Mouse (Mus musculus) liver (tissue): ENCODE measurements around the gene Uts2.

ENCODE experiments used
- DNase-seq: peaks from one replicate; pipeline ENCODE4 v3.0.0-alpha.2; 2020; ENCODE audit warnings: mixed read lengths

The Uts2 gene

DNA sequence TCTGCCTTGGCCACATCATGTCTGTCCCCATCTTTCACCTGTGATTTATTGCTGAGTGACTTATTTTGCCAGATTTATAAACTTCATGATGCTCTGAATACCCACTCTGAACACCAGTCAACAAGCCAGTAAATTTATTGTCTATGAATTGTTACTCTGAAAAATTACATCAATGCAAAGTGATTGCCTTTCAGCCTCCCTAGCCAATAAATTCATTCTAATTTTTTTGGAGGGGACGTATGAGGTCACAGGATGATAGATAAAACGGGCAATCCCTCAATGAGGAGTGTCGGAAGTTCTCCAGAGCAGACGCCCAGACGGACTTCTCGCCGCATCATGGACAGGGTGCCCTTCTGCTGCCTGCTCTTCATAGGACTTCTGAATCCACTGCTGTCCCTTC is at the start of gene Uts2:
TSS of gene Uts2 (plus strand) at position 301 of the 400 bp plus-strand sequence.
- no peak for DNase-seq

DNA sequence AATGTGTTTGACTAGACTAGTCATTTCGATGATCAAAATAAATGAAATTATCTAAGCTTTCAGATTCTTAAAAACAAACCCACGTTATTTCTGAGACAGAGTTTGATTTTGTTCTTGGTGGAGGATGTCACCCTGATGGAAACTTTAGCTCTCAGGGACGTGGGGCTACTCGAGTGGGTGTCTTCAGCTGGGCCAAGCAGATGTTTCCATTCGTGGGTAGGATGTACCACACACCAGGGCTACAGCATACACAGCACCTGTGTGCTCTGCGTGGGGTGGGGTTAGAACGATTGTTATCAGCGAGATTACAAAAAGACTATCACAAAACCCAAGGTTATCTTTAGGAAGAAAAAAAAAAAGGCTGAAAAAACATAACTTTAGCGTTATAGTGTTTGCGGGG is 45.9 kb upstream of the Uts2 start:
- DNase-seq: no peak

DNA sequence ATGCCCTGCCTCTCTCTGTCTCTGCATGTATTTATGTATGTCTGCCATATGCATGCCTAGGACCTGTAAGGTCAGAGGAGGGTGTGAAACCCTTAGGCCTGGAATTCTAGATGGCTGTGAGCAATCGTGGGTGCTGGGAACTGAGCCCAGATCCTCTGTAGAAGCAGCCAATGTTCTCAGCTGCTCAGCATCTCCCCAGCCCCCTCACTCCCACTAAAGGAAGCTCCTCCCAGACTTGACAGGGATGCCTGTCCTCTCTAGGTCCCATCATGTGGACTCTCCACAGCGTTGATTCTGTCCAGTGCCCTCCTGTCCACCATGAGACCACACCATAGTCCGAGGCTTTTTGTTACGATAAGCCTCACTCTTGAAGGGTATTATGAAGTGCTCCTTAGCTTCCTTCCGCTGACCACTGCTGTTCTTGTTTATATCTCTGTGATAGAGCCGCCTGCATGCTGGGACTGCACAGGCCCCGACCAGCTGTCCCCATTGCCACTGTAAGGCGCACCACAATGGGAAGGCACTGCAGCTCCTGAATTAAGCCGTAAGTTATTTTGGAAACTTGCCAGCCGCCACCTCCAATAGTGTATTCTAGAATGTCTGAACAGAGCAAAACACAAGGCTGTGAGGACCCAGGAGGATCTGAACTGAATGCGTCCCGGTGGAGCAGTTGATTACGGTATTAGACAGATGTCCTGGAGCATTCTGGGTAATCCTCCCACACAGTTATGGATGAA is 40.4 kb upstream of the Uts2 start:
- no peak for DNase-seq

DNA sequence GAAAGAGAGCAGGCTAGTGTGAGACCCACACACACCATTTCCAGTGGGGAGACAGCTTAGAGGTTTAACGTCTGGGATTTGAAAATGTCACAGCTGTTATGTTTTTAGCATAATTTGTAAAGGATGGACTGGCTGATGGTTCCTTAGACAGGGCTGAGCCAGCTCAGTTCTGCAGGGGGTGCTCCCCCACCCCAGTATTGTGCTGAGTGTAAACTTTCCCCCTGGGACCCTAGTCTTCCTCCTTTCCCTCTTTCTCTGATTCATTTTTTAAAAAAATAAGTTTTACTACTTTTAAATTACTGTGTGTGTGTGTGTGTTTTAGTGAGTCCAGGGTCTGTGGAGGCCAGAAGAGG is 39.8 kb upstream of the Uts2 start:
- no peak for DNase-seq

DNA sequence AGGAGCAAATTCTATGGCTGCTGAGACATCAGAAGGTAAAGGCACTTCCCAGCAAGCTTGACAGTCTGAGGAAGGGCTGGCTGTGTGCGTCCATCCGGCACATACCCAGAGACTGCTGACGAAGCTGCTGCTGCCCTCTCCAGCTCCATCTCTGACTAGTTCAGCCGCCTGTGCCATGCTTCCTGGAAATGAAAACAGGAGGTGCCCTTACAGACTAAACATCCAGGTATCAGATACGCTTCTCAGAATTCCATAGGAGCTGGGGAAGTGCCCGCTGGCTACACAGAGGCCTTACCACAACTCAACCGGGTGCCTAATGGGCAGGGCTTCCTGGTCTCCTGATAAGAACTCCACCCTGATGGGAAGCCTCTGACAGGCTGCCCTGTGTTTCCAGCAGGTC is 38.4 kb upstream of the Uts2 start:
- DNase-seq: no peak

DNA sequence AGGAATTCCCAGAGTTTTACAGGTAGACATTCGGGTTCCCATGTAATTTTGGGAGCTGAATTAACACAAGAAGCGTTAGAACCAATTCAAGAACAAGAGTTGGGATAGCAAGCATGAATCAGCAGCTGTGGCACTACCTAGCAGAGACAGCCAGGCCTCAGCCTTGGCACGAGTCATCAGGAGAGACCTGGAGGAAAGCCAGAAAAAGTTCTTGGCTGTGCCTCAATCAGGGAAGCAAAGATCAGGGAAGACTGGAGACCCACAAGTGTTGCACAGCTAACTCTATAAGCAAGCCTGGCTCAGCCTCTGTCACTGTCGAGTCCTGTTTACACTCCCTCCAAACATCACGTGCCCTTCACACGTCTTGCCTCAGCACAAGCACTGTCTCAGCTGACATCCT is 34.7 kb upstream of the Uts2 start:
- no peak for DNase-seq

DNA sequence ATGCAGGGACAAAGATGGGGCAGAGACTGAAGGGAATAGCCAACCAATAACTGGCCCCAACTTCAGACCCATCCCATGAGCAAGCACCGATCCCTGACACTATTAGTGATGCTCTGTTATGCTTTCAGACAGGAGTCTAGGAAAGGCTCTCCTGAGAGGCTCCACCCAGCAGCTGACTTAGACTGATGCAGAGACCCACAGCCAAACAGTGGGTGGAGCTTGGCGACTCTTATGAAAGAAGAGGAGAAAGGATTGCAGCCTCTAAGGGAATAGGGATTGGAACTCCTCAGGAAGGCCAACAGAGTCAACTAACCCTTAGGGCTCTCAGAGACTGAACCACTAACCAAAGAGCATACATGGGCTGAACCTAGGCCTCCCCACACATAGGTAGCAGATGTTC is 33.2 kb upstream of the Uts2 start:
- no peak for DNase-seq

DNA sequence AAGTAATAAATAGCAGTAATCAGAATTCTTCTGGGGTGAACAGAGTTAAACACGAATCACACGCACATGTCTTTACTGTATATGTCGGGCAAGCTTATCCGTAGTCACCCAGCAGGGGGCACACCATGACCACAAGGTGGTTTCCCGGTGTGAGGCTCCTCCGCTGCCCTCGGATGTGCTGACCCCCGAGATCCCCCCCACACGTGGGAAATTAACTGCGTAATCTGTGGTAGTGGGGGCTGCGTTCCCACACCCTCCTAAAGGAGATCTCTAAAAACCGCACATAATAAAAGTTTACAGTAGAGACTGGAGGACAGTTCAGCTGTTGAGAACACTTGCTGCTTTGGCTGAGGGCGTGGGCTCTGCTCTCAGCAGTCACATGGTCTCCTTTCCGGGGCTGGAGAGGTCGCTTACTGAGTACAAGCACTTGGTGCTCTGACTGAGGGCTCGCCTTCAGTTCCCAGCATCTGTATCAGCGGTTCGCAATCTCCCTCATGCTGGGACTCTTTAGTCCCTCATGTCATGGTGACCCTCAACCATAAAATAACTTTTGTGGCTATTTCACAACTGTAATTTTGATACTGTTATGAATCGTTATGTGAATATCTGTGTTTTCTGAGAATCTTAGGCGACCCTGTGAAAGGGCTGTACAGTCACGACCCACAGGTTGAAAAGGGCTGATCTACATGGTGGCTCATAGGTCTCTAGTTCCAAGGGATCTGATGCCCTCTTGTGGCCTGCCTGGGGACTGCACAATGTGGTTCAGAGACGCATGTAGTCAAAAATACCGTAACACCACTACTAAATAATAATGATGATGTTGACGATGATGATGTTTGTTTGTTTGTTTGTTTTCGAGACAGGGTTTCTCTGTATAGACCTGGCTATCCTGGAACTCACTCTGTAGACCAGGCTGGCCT is 32.0 kb upstream of the Uts2 start:
- peak; percentile 83 for DNase-seq

DNA sequence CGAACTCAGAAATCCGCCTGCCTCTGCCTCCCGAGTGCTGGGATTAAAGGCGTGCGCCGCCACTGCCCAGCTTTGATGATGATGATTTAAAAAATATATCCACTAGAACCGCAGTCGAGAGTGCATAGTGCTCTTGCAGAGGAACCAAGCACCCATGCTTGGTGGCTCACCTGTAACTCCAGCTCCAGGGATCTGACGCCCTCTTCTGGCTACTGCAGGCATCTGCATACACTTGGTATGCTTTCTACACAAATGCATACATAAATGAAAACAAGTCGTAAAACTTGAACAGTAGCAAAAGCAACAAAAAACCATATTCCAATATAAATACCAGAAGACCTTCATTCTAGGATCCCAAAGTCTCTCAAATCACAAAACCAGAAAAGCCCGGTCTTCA is 31.3 kb upstream of the Uts2 start:
- DNase-seq: no peak

DNA sequence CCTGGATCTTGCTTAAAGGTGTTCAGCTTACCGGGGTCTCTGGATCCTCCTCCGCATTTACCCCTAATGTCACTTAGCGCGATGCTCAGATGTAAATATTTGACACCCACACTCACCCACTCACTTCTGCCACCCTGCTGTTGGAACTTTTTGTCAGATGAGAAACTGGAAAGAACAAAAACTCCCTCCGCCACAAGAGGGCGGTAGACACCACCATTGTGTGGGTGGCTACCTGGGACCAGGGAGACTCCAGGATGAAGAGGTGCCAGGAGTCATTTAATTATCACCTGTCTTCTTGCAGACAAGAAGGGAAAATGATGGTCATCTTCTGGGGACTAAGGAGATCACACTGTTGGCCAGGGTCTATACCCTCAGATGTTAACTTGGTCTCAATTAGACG is 30.3 kb upstream of the Uts2 start:
- peak; percentile 64 for DNase-seq

DNA sequence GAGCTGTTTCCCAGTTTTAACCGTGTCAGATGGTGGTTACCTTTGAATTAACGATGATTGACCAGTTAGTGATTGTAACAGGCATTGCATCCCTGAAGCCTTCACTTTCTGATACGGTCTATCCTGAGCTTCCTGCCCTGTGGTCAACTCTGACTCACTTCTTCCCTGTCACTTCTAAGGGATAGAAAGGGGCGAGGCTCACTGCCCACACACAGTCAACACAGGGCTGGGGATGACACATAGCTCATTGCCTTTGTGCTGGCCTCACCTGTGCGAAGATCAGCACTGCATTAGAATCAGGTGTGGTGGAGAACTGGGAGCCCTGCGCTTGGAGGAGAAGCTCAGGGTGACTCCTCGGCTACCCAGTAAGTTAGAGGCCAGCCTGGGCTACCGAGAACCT is 27.9 kb upstream of the Uts2 start:
- DNase-seq: no peak

DNA sequence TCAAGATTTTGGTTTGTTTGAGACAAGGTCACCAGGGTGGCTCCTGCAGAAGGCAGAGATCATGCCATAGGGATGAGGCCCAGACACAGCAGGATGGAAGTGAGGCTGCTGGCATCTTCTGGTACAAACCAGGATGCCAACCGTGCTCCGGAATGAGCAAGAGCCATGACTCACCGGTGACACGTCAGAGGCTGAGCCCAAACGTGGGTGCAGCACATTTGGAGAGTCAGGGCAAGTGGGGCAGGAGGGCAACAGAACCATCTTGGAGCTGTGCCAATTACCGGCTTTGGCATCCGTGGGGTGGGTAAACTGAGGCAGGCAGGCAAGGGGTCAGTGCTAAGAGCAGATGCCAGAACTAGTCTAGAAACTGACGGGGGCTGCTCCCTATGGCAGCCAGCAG is 23.6 kb upstream of the Uts2 start:
- no peak for DNase-seq

DNA sequence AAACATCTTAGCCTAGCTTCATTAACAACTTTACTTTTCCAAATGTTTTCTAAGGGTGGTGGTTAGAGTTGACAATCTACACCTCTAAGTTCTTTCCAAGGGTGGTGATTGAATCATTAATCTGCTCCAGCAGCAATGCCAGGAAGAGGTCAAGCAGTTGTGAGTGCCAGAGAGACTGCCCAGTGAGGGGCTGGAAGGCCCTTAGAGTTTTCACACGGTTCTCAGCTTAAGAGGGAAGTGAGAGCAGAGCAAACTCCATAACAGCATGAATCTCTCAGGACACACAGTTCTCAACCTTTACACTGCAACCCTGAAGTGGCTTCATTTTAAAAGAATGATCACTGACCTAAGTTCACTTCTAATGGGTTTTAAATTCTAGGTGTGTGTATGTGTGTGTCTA is 21.8 kb upstream of the Uts2 start:
- no peak for DNase-seq

DNA sequence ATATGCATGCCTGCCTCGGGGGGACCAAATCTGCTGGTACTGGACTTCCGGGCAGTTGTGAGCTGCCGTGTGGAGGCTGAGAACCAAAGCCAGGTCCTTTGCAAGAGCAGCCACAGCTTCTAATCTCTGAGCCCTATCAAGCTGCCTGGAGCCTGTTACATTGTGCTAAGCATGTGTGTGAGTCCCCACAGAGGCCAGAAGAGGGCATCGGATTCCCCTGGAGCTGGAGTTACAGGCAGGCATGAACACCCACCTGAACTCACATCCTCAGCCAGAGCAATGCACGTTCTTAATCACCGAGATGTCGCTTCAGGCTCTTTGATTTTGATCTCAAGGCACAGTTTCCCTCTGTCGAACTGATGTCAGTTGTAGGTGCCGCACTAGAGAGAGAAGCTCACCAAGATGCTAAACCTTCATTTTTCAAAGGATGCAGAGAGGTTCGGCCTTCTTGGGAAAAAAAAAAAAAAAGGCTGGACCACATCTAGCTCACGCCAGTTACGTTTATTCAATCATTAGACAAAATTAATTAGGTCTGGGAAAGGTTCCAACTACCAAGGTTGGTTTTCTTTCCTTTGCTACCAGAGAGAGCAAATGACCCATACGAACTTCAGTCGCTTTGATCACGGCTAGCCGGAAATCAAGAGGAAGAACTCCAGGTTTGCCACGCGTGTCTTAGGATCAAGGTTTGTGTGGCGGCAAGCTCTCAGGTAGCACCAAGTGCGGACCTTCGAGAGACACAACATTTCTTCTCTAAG is 18.6 kb upstream of the Uts2 start:
- DNase-seq: no peak

DNA sequence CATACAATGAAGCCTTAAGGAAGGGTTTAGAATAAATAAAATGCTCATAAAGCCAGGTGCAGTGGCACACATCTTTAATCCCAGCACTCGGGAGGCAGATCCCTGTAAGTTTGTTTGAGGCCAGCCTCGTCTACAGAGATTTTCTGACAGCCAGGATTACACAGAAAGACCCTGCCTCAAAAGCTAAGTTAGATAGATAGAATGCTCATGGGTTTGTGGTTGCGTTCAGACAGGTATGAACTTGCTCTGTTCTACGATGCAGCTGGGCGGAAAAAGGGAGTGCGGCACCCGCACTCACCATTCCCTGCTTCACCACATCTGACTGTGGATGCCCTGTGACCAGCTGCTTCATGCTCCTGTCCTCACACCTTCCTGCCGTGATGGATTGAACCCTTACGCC is 17.4 kb upstream of the Uts2 start:
- no peak for DNase-seq

DNA sequence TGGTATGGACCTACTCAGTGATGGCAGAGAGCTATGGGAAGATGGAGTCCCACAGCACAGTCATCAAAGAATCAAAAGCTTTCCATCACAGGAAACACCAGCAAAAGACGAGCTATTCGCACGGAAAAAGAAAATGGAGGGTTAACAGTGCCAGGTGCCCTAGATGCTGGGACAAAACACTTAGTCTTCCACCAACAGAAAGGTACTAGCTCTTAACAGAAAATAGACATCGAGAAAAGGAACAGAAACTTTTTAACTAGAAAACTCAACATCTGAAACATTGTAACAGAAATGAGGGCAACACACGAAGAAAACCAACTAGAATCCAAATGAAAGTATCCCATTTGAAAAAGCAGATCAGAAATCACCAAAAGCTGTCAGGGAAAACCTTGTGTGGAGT is 16.7 kb upstream of the Uts2 start:
- no peak for DNase-seq

DNA sequence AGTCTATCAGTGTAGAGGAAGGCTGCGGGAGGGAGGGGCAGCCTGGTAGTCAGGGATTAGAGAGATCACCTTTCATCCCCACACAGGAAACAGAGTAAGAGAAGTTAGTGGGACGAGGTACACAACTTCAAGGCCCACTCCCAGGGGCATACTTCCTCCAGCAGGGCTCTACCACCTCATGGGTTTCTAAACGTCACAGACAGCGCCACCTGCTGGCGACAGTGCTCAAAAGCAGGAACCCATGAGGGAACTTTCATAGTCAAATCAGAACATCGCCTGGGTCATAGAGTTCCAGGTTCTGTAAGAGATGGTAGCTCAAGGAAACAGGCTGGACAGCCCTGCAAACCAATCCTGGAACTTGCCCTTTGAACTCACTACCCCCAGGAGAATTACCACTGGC is 6.7 kb upstream of the Uts2 start:
- DNase-seq: peak; percentile 28

DNA sequence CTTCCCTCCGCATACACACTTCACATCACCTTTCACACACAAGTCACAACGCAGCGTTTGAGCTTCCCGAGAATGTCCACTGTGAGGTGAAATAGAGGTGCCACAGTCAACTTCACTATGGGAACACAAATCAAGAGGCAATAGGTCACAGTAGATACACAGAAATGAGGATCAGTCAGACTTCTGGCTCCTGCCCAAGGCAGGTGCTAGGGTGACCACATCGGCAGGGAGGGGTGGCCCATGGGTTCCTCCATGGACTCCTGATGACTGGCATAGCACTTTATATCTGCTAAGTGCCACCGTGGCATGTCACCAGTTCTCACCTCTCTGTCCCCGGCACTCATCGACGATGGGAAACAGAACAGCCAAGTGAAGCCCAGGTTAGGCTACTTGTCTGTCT is 1.7 kb downstream of the Uts2 start:
- no peak for DNase-seq

DNA sequence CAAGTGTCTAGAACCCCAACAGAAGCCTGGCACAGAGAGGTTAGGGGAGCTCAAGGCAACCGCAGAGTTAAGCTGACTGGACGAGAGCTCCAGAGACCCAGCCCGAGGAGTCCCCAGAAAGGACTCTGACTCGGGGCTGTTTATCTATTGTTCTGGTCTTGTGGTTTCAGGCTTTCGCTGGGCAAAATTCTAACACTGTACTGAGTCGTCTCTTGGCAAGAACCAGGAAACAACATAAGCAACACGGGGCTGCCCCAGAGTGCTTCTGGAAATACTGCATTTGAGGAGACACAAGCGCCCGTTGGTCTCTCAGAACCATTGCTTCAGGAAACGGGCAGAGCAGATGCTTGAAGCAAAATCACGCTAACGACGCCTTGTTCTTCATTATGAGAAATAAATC is 4.5 kb downstream of the Uts2 start:
- DNase-seq: no peak

DNA sequence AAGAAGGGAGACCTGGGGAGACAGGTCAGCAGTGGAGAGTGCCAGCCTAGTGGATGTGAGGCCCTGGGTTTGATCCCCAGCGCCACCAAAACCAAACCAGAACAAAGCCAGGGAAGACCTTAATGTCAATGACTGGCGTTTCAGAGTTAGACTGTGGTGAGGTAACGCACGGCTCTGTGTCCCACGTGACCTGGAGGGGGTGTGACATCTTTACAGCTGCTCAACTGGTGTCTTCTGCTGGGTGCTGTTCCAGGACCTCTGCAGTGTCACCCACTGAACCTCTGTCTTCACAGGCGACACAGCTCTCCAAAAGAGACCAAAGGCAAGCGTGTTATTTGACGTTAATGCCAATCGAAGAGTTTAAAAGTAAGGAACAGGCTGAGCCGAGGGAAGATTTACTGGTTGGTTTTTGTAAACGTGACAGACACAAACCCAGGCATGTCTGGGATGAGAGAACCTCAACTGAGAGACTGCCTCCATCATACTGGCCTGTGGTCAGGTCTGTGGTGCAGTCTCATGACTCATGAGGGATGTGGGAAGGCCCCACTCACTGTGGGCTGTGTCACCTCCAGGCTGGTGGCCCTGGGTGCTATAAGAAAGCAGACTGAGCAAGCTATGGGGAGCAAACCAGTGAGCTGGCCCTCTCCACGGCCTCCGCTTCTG is 8.9 kb downstream of the Uts2 start:
- no peak for DNase-seq

DNA sequence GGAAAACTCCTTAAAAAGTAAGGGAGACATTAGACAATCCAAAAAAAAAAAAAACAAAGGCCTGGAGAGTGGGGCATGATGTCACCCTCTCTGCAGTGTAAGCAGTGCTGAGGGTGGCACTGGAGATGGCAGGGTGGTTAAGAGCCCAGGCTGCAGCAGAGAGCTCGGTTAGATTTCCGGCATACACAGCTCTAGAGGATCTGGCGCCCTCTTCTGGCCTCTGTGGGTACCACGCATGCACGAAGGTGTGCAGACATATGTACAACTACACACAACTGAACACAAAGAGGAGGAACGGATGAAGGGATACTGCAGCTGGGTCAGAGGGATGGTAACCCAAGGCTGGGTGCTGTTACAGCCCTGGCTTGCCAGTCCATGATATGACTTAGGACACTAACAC is 10.0 kb downstream of the Uts2 start:
- peak; percentile 61 for DNase-seq

DNA sequence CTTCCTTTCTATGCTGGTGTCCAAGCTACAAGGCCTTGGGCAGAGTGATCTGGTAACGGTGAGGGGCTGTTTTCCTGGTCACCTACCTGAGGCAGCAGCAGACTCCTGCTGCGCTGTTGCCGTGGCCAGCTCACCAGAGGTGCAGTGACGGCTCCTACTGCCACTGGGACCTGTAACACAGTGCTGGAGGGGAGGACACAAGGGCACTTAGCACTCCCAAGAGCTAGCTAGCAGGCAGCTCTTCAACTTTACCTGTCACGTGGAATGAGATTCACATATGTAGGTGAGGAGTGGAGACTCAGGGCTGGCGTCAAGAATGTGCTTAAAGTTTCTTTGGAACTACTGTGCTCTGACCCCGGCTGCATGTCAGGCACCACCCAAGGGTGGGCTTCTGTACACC is 13.4 kb downstream of the Uts2 start:
- no peak for DNase-seq

DNA sequence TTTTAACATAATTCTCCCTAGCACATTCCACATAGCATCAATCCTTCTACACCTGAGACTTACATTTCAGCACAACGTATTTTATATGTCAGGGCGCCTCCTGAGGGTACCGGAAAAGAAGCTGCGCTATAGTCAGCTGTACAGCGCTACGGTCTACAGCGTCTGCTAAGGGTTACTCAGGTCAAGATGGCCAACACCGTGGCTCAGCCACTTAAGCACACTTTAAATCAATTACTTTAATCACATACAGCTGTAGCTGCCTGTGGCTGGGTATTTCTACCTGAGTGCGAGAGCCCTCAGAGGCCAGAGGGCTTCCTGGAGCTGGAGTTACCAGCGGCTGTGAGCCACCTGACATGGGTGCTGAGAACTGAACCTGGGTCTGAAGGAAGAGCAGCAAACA is 19.0 kb downstream of the Uts2 start:
- no peak for DNase-seq
